26 mouse cellular contexts compared by ENCODE assay signal in the genomic region with DNA sequence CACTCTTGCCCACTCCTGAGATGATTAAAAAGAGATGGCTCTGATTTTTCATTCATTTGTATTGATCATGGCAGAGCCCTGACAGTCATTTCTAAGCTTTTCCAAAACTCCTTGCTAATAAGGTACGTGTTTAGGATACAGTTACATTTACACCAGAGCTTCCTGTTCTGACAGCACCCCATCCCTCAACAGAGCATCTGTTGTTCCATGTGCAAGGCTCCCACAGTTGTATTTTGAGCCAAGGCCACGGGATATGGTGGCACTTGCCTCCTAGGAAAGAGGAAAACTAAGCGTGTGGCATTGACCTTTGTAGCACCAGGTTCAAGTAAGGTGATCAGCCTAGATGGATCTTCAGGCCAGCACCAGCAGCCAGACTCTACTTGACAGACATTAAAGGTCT.
"Had no signal": no experiment of that assay in that cellular context is flagged by ENCODE, and none has a peak within 500 bp of the region (broad histone marks: within the 10 kb centered on the region; RNA-seq: fewer than 3 reads in every experiment).

No protein-coding gene starts in this region.

- H3K9me3 ChIP-seq: heart, embryonic 10.5 days; heart, embryonic 12.5 days; hindbrain, embryonic 10.5 days; hindbrain, embryonic 12.5 days; intestine, embryonic 15.5 days; limb, embryonic 13.5 days; limb, embryonic 15.5 days; liver, embryonic 12.5 days had no signal

- H3K27ac ChIP-seq: gastrocnemius, adult 2 months; heart, embryonic 10.5 days; hindbrain, embryonic 10.5 days; hindbrain, embryonic 12.5 days; intestine, embryonic 15.5 days; limb, embryonic 13.5 days; limb, embryonic 15.5 days; liver, embryonic 12.5 days; liver, embryonic 14.5 days had no signal

- H3K4me3 ChIP-seq: gastrocnemius, adult 2 months; heart, embryonic 10.5 days; heart, embryonic 12.5 days; hindbrain, embryonic 10.5 days; hindbrain, embryonic 12.5 days; intestine, embryonic 15.5 days; limb, embryonic 13.5 days; limb, embryonic 15.5 days; liver, embryonic 12.5 days had no signal

- H3K36me3 ChIP-seq: intestine, embryonic 15.5 days; limb, embryonic 15.5 days; liver, embryonic 12.5 days had no signal

- DNase-seq: gastrocnemius, adult 2 months; gastrocnemius, postnatal 10 days; gastrocnemius, postnatal 25 days; heart, adult 18-20 months; heart, postnatal 10 days; heart, postnatal 4 days; kidney, adult 18-20 months; kidney, adult 8-10 months; kidney, postnatal 10 days; kidney, postnatal 36 days; layer of hippocampus, adult 9-11 months; left cerebral cortex, postnatal 4 days; lung, adult 18-20 months had no signal

- H3K27me3 ChIP-seq: heart, embryonic 12.5 days; hindbrain, embryonic 12.5 days; intestine, embryonic 15.5 days; limb, embryonic 13.5 days; limb, embryonic 15.5 days; liver, embryonic 12.5 days had no signal

- H3K4me2 ChIP-seq: heart, embryonic 12.5 days; hindbrain, embryonic 12.5 days; hindbrain, embryonic 14.5 days; intestine, embryonic 15.5 days; limb, embryonic 13.5 days; limb, embryonic 15.5 days; liver, embryonic 12.5 days had no signal

- H3K9ac ChIP-seq: heart, embryonic 12.5 days; hindbrain, embryonic 12.5 days; hindbrain, embryonic 14.5 days; intestine, embryonic 15.5 days; limb, embryonic 13.5 days; limb, embryonic 15.5 days; liver, embryonic 12.5 days; liver, embryonic 14.5 days had no signal

- ATAC-seq: hindbrain, embryonic 16.5 days; inflammation-experienced regulatory T-cells, adult 6 months; intestine, embryonic 15.5 days; intestine, postnatal 0 days; liver, embryonic 12.5 days had no signal
